Mouse (Mus musculus) midbrain, embryonic 15.5 days (tissue): Measurements from ENCODE around the gene Il17c. TPM values are rescaled to one million over a fixed set of nuclear protein-coding genes. Genes with fewer than 3 reads are reported as not detected.

Experiments
- ATAC-seq: fragments of 200-750 bp; cut with Nextera tagmentation; replicated peaks from 2 replicates; pipeline ENCODE4 v1.8.0; 2017; ENCODE audit warnings: moderate TSS enrichment
- H3K27ac ChIP-seq: fragments of 300-500 bp; sonication (generic); 2 replicates; pipeline ENCODE4 v1.5.1; 2015; ENCODE audit warnings: mild to moderate bottlenecking, inconsistent platforms
- H3K27me3 ChIP-seq: fragments of 300-500 bp; sonication (generic); replicated peaks from 2 replicates; pipeline ENCODE4 v1.6.1; 2015; ENCODE audit warnings: inconsistent platforms
- H3K36me3 ChIP-seq: fragments of 300-500 bp; sonication (generic); replicated peaks from 2 replicates; pipeline ENCODE4 v1.6.1; 2015; ENCODE audit warnings: inconsistent platforms
- H3K4me1 ChIP-seq: fragments of 300-500 bp; sonication (generic); 2 replicates; pipeline ENCODE4 v1.6.1; 2015; ENCODE audit warnings: inconsistent platforms
- H3K4me2 ChIP-seq: fragments of 300-500 bp; sonication (generic); 2 replicates; pipeline ENCODE4 v1.6.1; 2015; ENCODE audit warnings: inconsistent platforms, mild to moderate bottlenecking, moderate library complexity
- H3K4me3 ChIP-seq: fragments of 300-500 bp; sonication (generic); 2 replicates; pipeline ENCODE4 v1.5.1; 2015; ENCODE audit warnings: mild to moderate bottlenecking, inconsistent platforms
- H3K9ac ChIP-seq: fragments of 300-500 bp; sonication (generic); 2 replicates; pipeline ENCODE4 v1.6.1; 2015; ENCODE audit warnings: mild to moderate bottlenecking, inconsistent platforms
- H3K9me3 ChIP-seq: fragments of 300-500 bp; sonication (generic); 2 replicates; pipeline ENCODE4 v1.6.1; 2016; ENCODE audit warnings: inconsistent platforms
- WGBS: fragments of 180-500 bp; shearing (Covaris S2); methylation state at CpG from one replicate; pipeline ENCODE4 v1.1.7; 2015; ENCODE audit warnings: mixed read lengths; 5-methylcytosine and 5-hydroxymethylcytosine counted together
- polyA plus RNA-seq: library from polyadenylated mRNA; unstranded; fragments of >200 nt; fragmentation: Nextera tagmentation; extraction: Ambion mirVana; gene quantifications from 2 replicates; pipeline ENCODE4 v1.2.1, GENCODE M21; 2015

Gene Il17c
- polyA plus RNA-seq, 1 experiment from 2014 or later: not detected

GRCm38 (mm10) chr8:122445203-122445602 lies 23.4 kb downstream of the Il17c start:
- WGBS: 69% methylated on average over 3 of the region's 3 CpGs
- Histone ChIP-seq H3K27ac (peak overlapping the region; percentile 98; the same call in 1 of the 2 replicates), H3K4me3 (peak overlapping the region; percentile 78; the same call in 1 of the 2 replicates), H3K36me3 (no peaks in the 10 kb centered on the region), H3K9me3 (no peaks in the 10 kb centered on the region), H3K27me3 (no peaks in the 10 kb centered on the region), H3K9ac (no peak overlapping the region), H3K4me2 (peak overlapping the region; percentile 72), H3K4me1 (peaks cover 30% of the 10 kb centered on the region)
- no peak for ATAC-seq

DNA sequence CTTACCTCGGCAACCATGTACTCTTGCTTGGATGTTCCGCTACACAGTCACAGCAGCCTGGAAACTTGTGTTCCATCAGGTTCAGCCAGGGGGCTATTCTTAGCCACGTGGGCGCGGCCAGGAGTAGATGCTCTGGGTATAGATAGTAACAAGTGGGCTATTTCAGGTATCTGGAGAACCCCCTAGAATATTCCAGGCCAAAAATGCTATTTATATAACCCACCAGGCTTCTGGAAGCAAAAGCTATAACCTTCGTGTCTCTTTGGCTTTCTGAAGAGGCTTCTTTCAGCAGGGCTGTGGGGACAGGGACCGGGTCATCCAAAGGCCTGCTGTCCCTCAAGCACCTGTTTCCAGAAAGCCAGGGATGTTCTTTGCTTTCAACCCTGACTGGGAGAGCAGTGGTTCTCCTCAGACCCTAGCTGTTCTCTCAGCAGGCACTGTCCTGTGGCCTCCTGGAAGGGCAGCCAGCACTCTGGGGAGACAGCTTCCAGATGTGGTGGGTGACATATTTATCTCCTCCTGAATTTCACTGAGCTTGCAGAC lies 29.4 kb downstream of the Il17c start:
- 83% methylated on average over 7 of the region's 7 CpGs for WGBS
- ATAC-seq: no peak

DNA sequence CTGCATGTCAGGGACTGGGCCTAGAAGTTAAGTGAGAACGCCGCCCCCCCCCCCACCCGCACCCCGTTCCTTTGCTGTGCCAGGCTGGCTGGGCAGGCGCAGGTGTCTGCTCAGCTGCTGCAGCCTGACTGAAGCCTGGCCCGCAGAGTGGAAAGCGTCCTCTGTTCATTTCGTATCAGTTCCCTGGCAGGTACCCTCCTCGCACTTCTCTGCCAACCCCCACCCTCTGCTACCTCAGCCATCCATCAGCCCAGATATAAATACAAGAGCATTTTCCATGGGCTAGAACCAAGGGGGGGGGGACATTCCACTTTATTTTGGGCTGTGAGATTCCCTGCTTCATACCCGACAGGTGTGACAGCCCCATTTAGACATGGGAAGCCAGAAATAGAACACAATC lies 30.3 kb downstream of the Il17c start:
- 86% methylated on average over 10 of the region's 10 CpGs for WGBS
- Histone ChIP-seq H3K4me2 (no peak overlapping the region), H3K27me3 (no peaks in the 10 kb centered on the region), H3K36me3 (no peaks in the 10 kb centered on the region), H3K27ac (no peak overlapping the region), H3K9me3 (no peaks in the 10 kb centered on the region), H3K9ac (no peak overlapping the region), H3K4me1 (no peaks in the 10 kb centered on the region), H3K4me3 (no peak overlapping the region)
- ATAC-seq: no peak

More for the DNA sequence above, 29.4 kb downstream of the Il17c start:
- Histone ChIP-seq H3K4me3 (no peak overlapping the region), H3K36me3 (no peaks in the 10 kb centered on the region), H3K27ac (no peak overlapping the region), H3K9ac (no peak overlapping the region), H3K9me3 (no peaks in the 10 kb centered on the region), H3K4me2 (no peak overlapping the region), H3K27me3 (no peaks in the 10 kb centered on the region), H3K4me1 (no peaks in the 10 kb centered on the region)

- no peak overlapping the region for H3K4me3 ChIP-seq
- no peak overlapping the region for H3K27ac ChIP-seq
- ATAC-seq: no peak
- no peaks in the 10 kb centered on the region for H3K9me3 ChIP-seq
- peaks cover 10% of the 10 kb centered on the region for H3K27me3 ChIP-seq
- H3K4me1 ChIP-seq: no peaks in the 10 kb centered on the region
- no peak overlapping the region for H3K9ac ChIP-seq
- no peak overlapping the region for H3K4me2 ChIP-seq
- no peaks in the 10 kb centered on the region for H3K36me3 ChIP-seq
- WGBS: 86% methylated on average over 6 of the region's 6 CpGs
Measured at GRCm38 (mm10) chr8:122454409-122454808, 32.6 kb downstream of the Il17c start.

GRCm38 (mm10) chr8:122457171-122457570 lies 35.4 kb downstream of the Il17c start:
- Histone ChIP-seq H3K27ac (no peak overlapping the region), H3K9me3 (no peaks in the 10 kb centered on the region), H3K27me3 (peaks cover 32% of the 10 kb centered on the region), H3K4me2 (no peak overlapping the region), H3K4me1 (peaks cover 10% of the 10 kb centered on the region), H3K36me3 (no peaks in the 10 kb centered on the region), H3K4me3 (no peak overlapping the region), H3K9ac (no peak overlapping the region)
- 74% methylated on average over 11 of the region's 11 CpGs for WGBS
- ATAC-seq: no peak

DNA sequence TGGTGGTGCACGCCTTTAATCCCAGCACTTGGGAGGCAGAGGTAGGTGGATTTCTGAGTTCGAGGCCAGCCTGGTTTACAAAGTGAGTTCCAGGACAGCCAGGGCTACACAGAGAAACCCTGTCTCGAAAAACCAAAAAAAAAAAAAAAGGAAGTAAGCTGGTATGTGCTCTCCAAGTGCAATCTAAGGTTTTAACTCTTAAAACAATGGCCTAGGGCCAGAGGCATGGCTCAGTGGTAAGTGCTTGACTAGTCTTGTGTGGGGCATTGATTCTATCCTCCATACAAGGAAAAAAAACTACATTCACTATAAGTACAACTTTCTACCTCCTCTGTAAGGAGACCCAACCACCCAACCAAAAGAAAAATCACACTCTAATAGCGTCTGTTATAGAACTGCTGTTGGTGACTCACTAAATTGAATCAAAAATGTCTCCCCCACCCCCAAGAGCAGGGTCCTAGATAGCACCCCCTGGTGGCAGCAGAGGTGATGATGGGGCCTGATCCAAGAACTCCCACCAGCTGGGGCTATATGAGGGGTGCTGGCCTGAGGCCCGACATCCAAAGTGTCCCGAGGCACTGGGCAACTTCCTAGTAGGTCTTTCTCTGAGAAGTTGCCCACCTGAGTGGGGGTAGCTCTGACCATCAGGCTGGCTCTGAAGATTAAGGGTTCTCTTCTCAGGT lies 37.5 kb downstream of the Il17c start:
- no peak overlapping the region for H3K4me3 ChIP-seq
- H3K4me2 ChIP-seq: no peak overlapping the region
- peaks cover 10% of the 10 kb centered on the region for H3K4me1 ChIP-seq
- H3K27ac ChIP-seq: no peak overlapping the region
- no peak for ATAC-seq
- 56% methylated on average over 6 of the region's 6 CpGs for WGBS
- H3K27me3 ChIP-seq: peaks cover 38% of the 10 kb centered on the region
- no peaks in the 10 kb centered on the region for H3K36me3 ChIP-seq
- H3K9me3 ChIP-seq: no peaks in the 10 kb centered on the region
- H3K9ac ChIP-seq: no peak overlapping the region

- Histone ChIP-seq H3K27me3 (peaks cover 38% of the 10 kb centered on the region), H3K4me3 (peak overlapping the region; percentile 35; the same call in 1 of the 2 replicates), H3K4me2 (peak overlapping the region; percentile 73), H3K36me3 (no peaks in the 10 kb centered on the region), H3K9ac (no peak overlapping the region), H3K27ac (no peak overlapping the region), H3K4me1 (peaks cover 10% of the 10 kb centered on the region), H3K9me3 (no peaks in the 10 kb centered on the region)
- 26% methylated on average over 7 of the region's 7 CpGs for WGBS
- no peak for ATAC-seq
Measured at GRCm38 (mm10) chr8:122459990-122460389, 38.2 kb downstream of the Il17c start.

GRCm38 (mm10) chr8:122460524-122461472 lies 39.0 kb downstream of the Il17c start, which contains the start of gene Snai3:
Gene Snai3, minus strand, starts transcription at chr8:122460733.
- peaks cover 10% of the 10 kb centered on the region for H3K4me1 ChIP-seq
- 2% methylated on average over 56 of the region's 56 CpGs for WGBS
- peak; percentile 54; the same call in 1 of the 2 replicates for ATAC-seq

DNA sequence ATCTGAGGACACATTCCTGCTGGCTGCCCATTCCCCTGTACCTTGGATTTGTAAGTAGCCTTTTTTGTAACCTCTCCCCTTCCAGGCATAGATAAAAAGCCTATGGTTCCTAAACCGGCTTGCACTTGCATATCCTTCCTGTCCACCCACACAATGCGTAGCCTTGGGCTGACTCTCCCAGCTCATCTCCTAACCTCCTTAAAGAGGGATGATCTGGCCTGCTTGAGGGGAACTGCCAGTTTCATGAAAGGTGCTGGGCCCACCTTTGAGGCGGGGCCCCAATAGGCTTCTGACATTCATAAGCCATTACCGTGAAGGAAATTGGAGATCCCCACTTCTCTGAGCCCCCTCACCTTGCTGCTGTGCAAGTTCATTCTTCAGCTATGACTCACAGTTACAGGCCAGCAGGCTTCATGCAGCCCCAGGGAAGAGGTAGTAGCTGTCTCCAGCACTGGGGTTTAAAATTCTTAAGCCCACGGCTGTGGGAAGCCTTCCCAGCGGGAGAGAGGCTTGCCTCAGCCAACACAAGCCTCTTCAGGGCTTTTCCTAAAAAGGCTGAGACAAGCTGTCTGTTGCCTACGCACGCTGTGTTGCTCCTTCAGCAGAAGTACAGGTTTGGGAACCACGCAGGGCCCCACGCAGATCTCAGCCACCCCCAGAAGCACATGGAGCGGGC lies 39.8 kb downstream of the Il17c start:
- no peak for ATAC-seq
- Histone ChIP-seq H3K9ac (no peak overlapping the region), H3K4me1 (peaks cover 10% of the 10 kb centered on the region), H3K27me3 (peaks cover 38% of the 10 kb centered on the region), H3K9me3 (no peaks in the 10 kb centered on the region), H3K36me3 (peaks cover under 1% of the 10 kb centered on the region; the same call in 1 of the 2 replicates), H3K4me3 (no peak overlapping the region), H3K4me2 (no peak overlapping the region), H3K27ac (no peak overlapping the region)
- 55% methylated on average over 11 of the region's 11 CpGs for WGBS

More at GRCm38 (mm10) chr8:122460524-122461472, 39.0 kb downstream of the Il17c start, which contains the start of gene Snai3:
- Histone ChIP-seq H3K27ac (no peak within 1 kb of the TSS), H3K9ac (peak within 1 kb of the TSS; percentile 1; the same call in 1 of the 2 replicates), H3K36me3 (no peaks in the 10 kb centered on the region), H3K4me3 (peak within 1 kb of the TSS; percentile 35), H3K9me3 (no peaks in the 10 kb centered on the region), H3K27me3 (peaks cover 38% of the 10 kb centered on the region), H3K4me2 (peak within 1 kb of the TSS; percentile 73)

GRCm38 (mm10) chr8:122462510-122462909 lies 40.7 kb downstream of the Il17c start:
- Histone ChIP-seq H3K36me3 (peaks cover 8% of the 10 kb centered on the region; the same call in 1 of the 2 replicates), H3K4me1 (peaks cover 10% of the 10 kb centered on the region), H3K4me2 (no peak overlapping the region), H3K27ac (no peak overlapping the region), H3K9me3 (no peaks in the 10 kb centered on the region), H3K9ac (no peak overlapping the region), H3K27me3 (peaks cover 38% of the 10 kb centered on the region), H3K4me3 (no peak overlapping the region)
- no peak for ATAC-seq
- WGBS: 66% methylated on average over 8 of the region's 8 CpGs

DNA sequence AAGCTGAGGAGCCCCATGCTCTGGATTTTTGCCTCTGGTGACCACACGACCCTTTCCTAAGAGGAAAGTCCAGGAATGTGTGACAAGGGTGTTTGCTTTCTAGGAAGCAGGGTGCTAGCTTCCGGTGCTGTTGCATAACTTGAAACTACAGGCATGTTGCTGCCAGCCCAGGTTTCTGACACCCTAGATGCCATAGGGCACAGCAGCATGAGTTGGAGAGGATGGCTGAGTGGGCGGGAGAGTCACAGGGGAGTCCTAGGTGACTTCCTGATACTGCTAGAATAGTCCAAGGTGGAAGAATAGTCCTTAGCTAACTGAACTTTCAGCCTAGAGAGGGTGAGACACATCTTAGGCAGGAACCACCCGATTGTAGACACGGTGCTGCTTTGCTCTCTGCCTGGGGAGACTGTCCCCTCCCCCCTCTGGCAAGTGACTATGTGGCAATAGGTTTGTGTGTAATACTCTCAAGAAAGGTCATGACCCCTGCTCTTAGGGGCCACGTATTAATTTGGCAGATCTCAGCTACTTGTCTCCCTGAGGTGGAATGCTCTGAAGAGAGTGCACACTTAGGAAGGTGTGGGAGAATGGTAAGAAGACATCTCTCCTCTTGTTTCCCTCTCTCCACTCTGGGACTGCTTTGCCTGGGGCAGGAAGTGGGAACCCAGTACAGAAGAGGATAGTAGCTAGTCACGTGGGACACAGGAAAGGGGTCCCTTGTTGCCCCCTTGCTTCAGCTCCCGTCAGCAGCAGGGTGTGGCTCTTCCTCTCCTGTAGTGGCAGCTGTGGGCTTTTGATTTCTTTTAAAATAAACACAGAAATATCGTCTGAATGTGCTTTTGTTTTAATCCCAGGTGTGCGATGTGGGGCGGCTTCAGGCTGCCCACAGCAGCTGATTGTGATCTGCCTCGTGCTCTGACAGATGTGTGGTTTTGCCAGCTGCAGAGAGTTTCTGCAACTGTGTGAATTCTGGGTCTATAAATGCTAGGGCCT lies 42.1 kb downstream of the Il17c start:
- Histone ChIP-seq H3K4me2 (no peak overlapping the region), H3K27ac (no peak overlapping the region), H3K27me3 (peaks cover 32% of the 10 kb centered on the region), H3K9ac (no peak overlapping the region), H3K4me3 (no peak overlapping the region), H3K36me3 (peaks cover 14% of the 10 kb centered on the region; the same call in 1 of the 2 replicates), H3K4me1 (peaks cover 10% of the 10 kb centered on the region), H3K9me3 (no peaks in the 10 kb centered on the region)
- no peak for ATAC-seq
- WGBS: 69% methylated on average over 12 of the region's 12 CpGs
